Mouse (Mus musculus) forebrain, embryonic 11.5 days (tissue): Measurements from ENCODE around the gene Adamts16. TPM values are rescaled to one million over a fixed set of nuclear protein-coding genes. Genes with fewer than 3 reads are reported as not detected.
"Not testable (repeated sequence)": the region's sequence is repeated elsewhere in the genome, so short reads cannot be mapped to it uniquely, and the experiment has no call there.

Source experiments
- ATAC-seq: fragments of 200-750 bp; cut with Nextera tagmentation; replicated peaks from 2 replicates; pipeline ENCODE4 v1.8.0; 2017; ENCODE audit warnings: moderate TSS enrichment; ENCODE audit not compliant: low FRiP score
- DNase-seq: peaks from one replicate; pipeline ENCODE4 v3.0.0-alpha.2; 2017; ENCODE audit warnings: low spot score
- H3K27ac ChIP-seq: fragments of 300-500 bp; sonication (generic); 2 replicates; pipeline ENCODE4 v1.5.1; 2014; ENCODE audit warnings: low read depth, low read length
- H3K27me3 ChIP-seq: fragments of 300-500 bp; sonication (generic); 2 replicates; pipeline ENCODE4 v1.6.1; 2014; ENCODE audit warnings: mild to moderate bottlenecking, low read length, mixed read lengths; ENCODE audit not compliant: control insufficient read depth, insufficient read depth
- H3K36me3 ChIP-seq: fragments of 300-500 bp; sonication (generic); 2 replicates; pipeline ENCODE4 v1.6.1; 2014; ENCODE audit warnings: mild to moderate bottlenecking, low read length, moderate library complexity, mixed read lengths; ENCODE audit not compliant: control insufficient read depth, insufficient read depth
- H3K4me1 ChIP-seq: fragments of 300-500 bp; sonication (generic); replicated peaks from 2 replicates; pipeline ENCODE4 v1.6.1; 2014; ENCODE audit warnings: low read length, mixed read lengths; ENCODE audit not compliant: control insufficient read depth, insufficient read depth
- H3K4me2 ChIP-seq: fragments of 300-500 bp; sonication (generic); 2 replicates; pipeline ENCODE4 v1.6.1; 2014; ENCODE audit warnings: low read depth, mild to moderate bottlenecking, low read length, moderate library complexity, mixed read lengths; ENCODE audit not compliant: severe bottlenecking
- H3K4me3 ChIP-seq: fragments of 300-500 bp; sonication (generic); 2 replicates; pipeline ENCODE4 v1.5.1; 2014; ENCODE audit warnings: low read depth, low read length
- H3K9ac ChIP-seq: fragments of 300-500 bp; sonication (generic); 2 replicates; pipeline ENCODE4 v1.6.1; 2014; ENCODE audit warnings: low read length
- H3K9me3 ChIP-seq: fragments of 300-500 bp; sonication (generic); 2 replicates; pipeline ENCODE4 v1.6.1; 2016; ENCODE audit warnings: low read length, mixed read lengths; ENCODE audit not compliant: control insufficient read depth
- WGBS: fragments of 180-500 bp; shearing (Covaris S2); extraction: QIAGEN DNeasy Blood & Tissue Kit; methylation state at CpG from one replicate; pipeline ENCODE4 v1.1.7; 2014; 5-methylcytosine and 5-hydroxymethylcytosine counted together
- polyA plus RNA-seq: library from polyadenylated mRNA; unstranded; fragments of >200 nt; fragmentation: Nextera tagmentation; extraction: Ambion mirVana; gene quantifications from 2 replicates; pipeline ENCODE4 v1.2.1, GENCODE M21; 2014

Adamts16 gene
- polyA plus RNA-seq, 1 experiment from 2014 or later, result 0.11 TPM

- Histone ChIP-seq H3K27ac (no peak overlapping the region), H3K36me3 (no peaks in the 10 kb centered on the region), H3K4me1 (no peaks in the 10 kb centered on the region), H3K4me3 (no peak overlapping the region), H3K9me3 (no peaks in the 10 kb centered on the region), H3K27me3 (no peaks in the 10 kb centered on the region), H3K9ac (no peak overlapping the region), H3K4me2 (no peak overlapping the region)
- DNase-seq (no peak), ATAC-seq (no peak)
Observed at GRCm38 (mm10) chr13:70874741-70875140, 33.1 kb upstream of the Adamts16 start.

GRCm38 (mm10) chr13:70873851-70874250 is 32.2 kb upstream of the Adamts16 start:
- not testable (repeated sequence) for H3K4me3 ChIP-seq, H3K36me3 ChIP-seq, DNase-seq, H3K9me3 ChIP-seq, H3K27ac ChIP-seq, ATAC-seq, H3K4me1 ChIP-seq, H3K27me3 ChIP-seq, H3K9ac ChIP-seq, H3K4me2 ChIP-seq
- 84% methylated on average over 12 of the region's 13 CpGs for WGBS

- H3K27me3 ChIP-seq, result no peaks in the 10 kb centered on the region
- DNase-seq, result no peak
- no peak overlapping the region for H3K9ac ChIP-seq
- no peak overlapping the region for H3K4me2 ChIP-seq
- no peak overlapping the region for H3K4me3 ChIP-seq
- no peak for ATAC-seq
- no peaks in the 10 kb centered on the region for H3K9me3 ChIP-seq
- no peaks in the 10 kb centered on the region for H3K36me3 ChIP-seq
- H3K27ac ChIP-seq, result no peak overlapping the region
- no peaks in the 10 kb centered on the region for H3K4me1 ChIP-seq
- WGBS, result 61% methylated on average over 3 of the region's 3 CpGs
Observed at GRCm38 (mm10) chr13:70871049-70871448, 29.4 kb upstream of the Adamts16 start.

GRCm38 (mm10) chr13:70866971-70867625 is 25.5 kb upstream of the Adamts16 start:
- H3K4me1 ChIP-seq, result no peaks in the 10 kb centered on the region
- 93% methylated on average over 11 of the region's 11 CpGs for WGBS
- H3K9me3 ChIP-seq, result no peaks in the 10 kb centered on the region
- no peaks in the 10 kb centered on the region for H3K36me3 ChIP-seq
- H3K27me3 ChIP-seq, result no peaks in the 10 kb centered on the region
- H3K27ac ChIP-seq, result no peak overlapping the region
- ATAC-seq (no peak), DNase-seq (no peak)
- H3K9ac ChIP-seq, result no peak overlapping the region
- no peak overlapping the region for H3K4me3 ChIP-seq
- H3K4me2 ChIP-seq, result no peak overlapping the region

GRCm38 (mm10) chr13:70865867-70866266 is 24.3 kb upstream of the Adamts16 start:
- Histone ChIP-seq H3K4me2 (no peak overlapping the region), H3K9me3 (no peaks in the 10 kb centered on the region), H3K27me3 (no peaks in the 10 kb centered on the region), H3K36me3 (no peaks in the 10 kb centered on the region), H3K27ac (no peak overlapping the region), H3K4me3 (no peak overlapping the region), H3K9ac (no peak overlapping the region), H3K4me1 (no peaks in the 10 kb centered on the region)
- WGBS, result 85% methylated on average over 5 of the region's 5 CpGs
- ATAC-seq (no peak), DNase-seq (no peak)

GRCm38 (mm10) chr13:70862162-70862908 is 20.7 kb upstream of the Adamts16 start:
- ATAC-seq, result no peak
- Histone ChIP-seq H3K4me3 (no peak overlapping the region), H3K36me3 (no peaks in the 10 kb centered on the region), H3K27me3 (no peaks in the 10 kb centered on the region), H3K4me2 (no peak overlapping the region), H3K9me3 (no peaks in the 10 kb centered on the region), H3K27ac (no peak overlapping the region), H3K9ac (no peak overlapping the region), H3K4me1 (no peaks in the 10 kb centered on the region)
- DNase-seq, result no peak
- 46% methylated on average over 8 of the region's 8 CpGs for WGBS

- H3K4me3 ChIP-seq, result no peak overlapping the region
- no peaks in the 10 kb centered on the region for H3K27me3 ChIP-seq
- H3K4me2 ChIP-seq, result no peak overlapping the region
- H3K36me3 ChIP-seq, result no peaks in the 10 kb centered on the region
- H3K27ac ChIP-seq, result no peak overlapping the region
- H3K9ac ChIP-seq, result no peak overlapping the region
- H3K9me3 ChIP-seq, result no peaks in the 10 kb centered on the region
- ATAC-seq, result no peak
- DNase-seq, result no peak
- H3K4me1 ChIP-seq, result no peaks in the 10 kb centered on the region
Observed at GRCm38 (mm10) chr13:70853601-70854000, 12.0 kb upstream of the Adamts16 start.

GRCm38 (mm10) chr13:70846933-70847332 is 5.3 kb upstream of the Adamts16 start:
- no peaks in the 10 kb centered on the region for H3K36me3 ChIP-seq
- 71% methylated on average over 2 of the region's 2 CpGs for WGBS
- no peak for ATAC-seq
- no peaks in the 10 kb centered on the region for H3K4me1 ChIP-seq
- H3K9me3 ChIP-seq, result no peaks in the 10 kb centered on the region
- no peak overlapping the region for H3K4me3 ChIP-seq
- no peak overlapping the region for H3K9ac ChIP-seq
- DNase-seq, result no peak
- peaks cover 2% of the 10 kb centered on the region; the same call in 1 of the 2 replicates for H3K27me3 ChIP-seq
- H3K27ac ChIP-seq, result no peak overlapping the region
- no peak overlapping the region for H3K4me2 ChIP-seq

- H3K27me3 ChIP-seq, result peaks cover 14% of the 10 kb centered on the region
- 65% methylated on average over 7 of the region's 7 CpGs for WGBS
- peaks cover 5% of the 10 kb centered on the region; the same call in 1 of the 2 replicates for H3K4me1 ChIP-seq
- H3K4me2 ChIP-seq, result no peak overlapping the region
- DNase-seq, result no peak
- H3K9ac ChIP-seq, result no peak overlapping the region
- H3K27ac ChIP-seq, result no peak overlapping the region
- no peak for ATAC-seq
- no peaks in the 10 kb centered on the region for H3K36me3 ChIP-seq
- no peaks in the 10 kb centered on the region for H3K9me3 ChIP-seq
- H3K4me3 ChIP-seq, result no peak overlapping the region
Observed at GRCm38 (mm10) chr13:70845526-70845925, 3.9 kb upstream of the Adamts16 start.
